Mouse (Mus musculus) spleen, adult 18-20 months (tissue): ENCODE measurements at regions not wholly inside any gene's neighbourhood (a gene's known extent, or its start where the extent isn't known, plus 50 kb on each side); places are given as distances from the start of the nearest gene placed in this dataset.

Experiments used
- DNase-seq, 2 experiments: peaks; one replicate each; pipeline ENCODE4 v3.0.0; 2022; ENCODE audit warnings: mixed read lengths in 2 of 2

DNA sequence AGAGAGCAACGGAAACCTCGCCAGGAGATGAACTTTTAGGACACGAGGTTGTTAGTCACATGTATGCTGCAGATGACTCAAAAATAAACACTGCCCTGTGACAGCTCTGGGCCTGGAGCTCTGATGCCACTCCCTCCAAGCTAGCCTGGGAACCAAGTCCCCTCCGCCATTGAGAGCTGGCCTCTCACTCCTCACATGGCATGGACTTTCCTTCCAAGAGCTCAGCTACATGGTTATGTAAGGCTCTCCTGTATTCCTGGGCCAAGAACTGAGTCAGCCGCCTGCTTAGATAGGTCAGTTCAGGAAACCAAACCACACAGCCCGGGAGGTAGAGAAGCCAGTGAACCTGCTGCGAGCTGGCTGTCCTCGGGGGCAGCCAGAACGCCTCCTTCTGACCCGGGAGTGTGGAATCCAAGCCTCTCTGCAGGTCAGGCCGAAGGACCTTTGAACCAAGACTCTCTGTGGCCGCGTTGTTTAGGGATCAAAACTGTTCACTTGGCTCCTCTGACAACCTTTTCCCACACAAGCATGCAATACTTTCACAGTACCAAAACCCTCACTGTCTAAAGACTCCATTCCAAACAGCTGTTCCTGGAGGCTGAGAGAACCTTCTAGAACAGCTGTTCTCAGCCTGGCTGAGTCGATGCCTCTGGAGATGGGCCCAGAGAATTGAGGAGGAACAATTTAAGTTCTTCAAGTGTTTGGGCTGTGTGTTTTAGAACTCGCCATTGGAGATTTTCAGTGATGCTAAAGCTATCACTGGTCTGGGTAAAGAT is 422.8 kb upstream of the Jarid2 start:
- no peak for DNase-seq

GRCm38 (mm10) chr13:44308227-44308626 is 421.0 kb upstream of the Jarid2 start:
- no peak for DNase-seq

GRCm38 (mm10) chr13:44312237-44312636 is 417.0 kb upstream of the Jarid2 start:
- DNase-seq = no peak

DNA sequence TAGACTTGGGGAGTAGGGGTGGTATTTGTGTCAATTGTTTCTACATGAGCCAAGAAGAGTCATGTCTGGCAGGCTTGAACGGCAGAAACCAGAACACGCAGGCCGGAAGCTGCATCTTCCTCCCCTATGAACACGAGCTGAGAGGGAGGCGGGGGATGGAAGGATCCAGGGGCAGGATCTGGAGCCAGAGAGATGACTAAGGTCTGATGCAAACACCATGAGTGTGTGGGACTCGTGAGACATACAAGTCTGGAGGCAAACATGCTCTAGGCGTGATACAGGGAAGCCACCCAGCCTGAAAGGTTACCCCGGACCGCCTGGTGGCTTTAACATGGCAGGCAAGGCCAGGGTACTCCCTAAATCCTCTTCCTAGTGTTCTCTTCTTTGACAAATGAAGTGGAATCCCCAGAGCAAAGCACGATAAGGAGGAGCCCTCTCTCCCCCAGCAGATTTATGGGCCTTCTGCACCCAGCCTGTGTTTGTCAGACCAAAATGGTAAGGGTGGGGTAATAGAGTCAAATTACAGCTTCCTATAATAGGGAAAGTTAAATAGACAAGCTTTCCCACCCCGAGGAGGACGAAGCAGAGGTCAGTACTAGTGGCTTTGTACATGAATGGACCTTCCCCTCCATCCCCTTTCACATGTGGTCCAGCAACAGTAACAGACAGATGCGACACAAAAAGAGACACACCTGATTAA is 412.4 kb upstream of the Jarid2 start:
- DNase-seq = no peak

DNA sequence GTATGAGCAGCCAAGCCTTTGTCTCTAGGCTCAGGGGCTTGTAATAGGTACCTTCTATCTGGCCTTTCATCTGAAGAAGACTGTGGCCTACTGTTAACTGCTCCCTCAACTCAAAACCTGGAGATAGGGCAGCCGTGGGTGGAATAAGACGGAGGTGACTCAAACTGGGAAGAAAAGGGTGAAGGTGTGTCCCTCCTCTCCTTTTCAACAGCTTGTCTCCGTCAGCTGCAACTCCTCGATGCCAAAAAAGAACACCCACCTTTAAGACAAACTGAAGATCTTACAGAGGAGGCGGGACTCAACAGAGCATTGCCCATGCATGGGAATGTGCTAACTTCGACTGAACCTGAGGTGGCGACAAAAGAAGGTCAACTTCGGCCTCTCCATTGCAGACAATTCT is 411.7 kb upstream of the Jarid2 start:
- no peak for DNase-seq

DNA sequence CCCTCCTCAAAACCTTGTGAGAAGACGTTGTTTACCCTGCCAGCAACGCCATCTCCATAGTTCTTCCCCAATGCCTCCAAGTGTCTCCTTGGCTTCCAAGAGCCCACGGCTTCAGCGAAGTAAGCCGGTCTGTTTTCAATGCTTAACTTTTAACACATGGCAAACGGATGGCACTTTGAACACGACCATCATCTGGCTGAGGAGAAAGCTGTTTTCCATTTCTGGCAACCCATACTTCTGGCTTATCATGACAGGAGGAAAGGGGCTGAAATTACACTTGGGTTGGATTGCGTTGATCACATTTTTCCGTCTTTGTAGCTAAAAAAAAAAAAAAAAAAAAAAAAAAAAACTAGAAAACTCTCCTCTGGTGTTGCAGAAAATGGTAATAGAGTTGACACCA is 410.2 kb upstream of the Jarid2 start:
- DNase-seq = no peak

GRCm38 (mm10) chr13:44319511-44319910 is 409.8 kb upstream of the Jarid2 start:
- DNase-seq = no peak

GRCm38 (mm10) chr13:44320311-44320710 is 409.0 kb upstream of the Jarid2 start:
- no peak for DNase-seq

- DNase-seq = no peak
Measured at GRCm38 (mm10) chr13:44321009-44321596, 408.2 kb upstream of the Jarid2 start.

- no peak for DNase-seq
Measured at GRCm38 (mm10) chr13:44328416-44328815, 400.9 kb upstream of the Jarid2 start.

DNA sequence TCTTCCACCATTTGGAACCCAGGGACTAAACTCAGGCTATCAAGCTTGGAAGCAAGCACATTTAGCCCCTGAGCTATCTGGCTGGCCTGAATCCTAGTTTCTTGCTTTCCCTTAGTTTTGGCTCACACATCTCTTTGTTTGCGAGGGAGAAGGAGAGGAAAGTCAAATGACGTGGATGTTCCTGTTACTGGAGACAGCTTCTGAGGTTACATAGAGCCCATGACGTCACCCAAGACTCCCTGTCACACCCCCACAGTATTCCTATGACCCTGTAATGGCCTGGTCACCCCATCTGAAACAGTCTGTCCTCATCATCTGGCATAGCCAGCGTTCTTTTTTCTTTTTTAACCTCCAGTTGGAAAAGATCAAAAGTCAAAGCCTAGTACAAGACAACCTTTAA is 400.1 kb upstream of the Jarid2 start:
- no peak for DNase-seq

- no peak for DNase-seq
Measured at GRCm38 (mm10) chr13:44329701-44330100, 399.6 kb upstream of the Jarid2 start.

DNA sequence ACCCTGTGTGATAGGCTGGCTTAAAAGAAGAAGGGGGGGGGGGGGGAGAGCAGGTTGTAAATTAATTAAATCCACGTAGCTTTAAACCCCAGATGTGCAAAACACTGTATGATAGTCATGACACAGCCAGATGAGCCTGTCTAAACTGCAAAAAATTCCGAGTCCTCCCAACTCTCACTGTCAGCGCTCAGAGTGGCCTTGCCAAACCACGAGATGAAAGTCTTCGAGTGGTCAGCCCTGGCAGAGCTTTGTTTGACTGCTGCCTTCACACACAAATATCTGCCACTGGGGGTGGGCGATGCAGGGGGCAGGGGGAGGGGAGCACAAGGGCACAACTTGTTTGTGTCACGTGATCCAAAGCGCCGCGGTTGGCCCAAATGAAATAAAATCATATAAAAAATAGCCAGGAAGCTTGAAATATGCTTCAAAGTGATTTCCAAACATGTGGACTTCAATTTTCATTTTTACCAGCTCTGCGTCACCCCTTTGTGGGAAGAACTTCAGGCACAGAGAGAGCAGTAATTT is 396.5 kb upstream of the Jarid2 start:
- no peak for DNase-seq

GRCm38 (mm10) chr13:44339061-44339741 is 390.1 kb upstream of the Jarid2 start:
- DNase-seq = no peak

DNA sequence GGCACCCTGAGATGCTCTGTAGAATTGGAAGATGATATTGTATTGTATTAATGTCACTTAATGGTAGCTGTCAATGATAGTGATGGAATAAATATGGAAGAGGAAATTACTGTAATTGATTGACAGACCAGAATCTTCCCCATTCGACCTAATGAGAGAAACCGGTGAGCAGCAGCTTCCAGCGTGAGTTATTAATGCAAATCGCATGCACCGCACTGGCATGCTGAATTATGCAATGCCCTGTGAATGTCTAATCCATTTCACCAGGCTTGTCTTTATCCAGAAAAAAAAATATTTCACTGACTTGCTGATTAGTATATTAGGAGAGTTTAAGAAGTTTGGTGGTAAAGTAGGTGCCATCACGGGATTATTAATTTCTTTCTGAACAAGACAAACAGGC is 384.2 kb upstream of the Jarid2 start:
- no peak for DNase-seq

DNA sequence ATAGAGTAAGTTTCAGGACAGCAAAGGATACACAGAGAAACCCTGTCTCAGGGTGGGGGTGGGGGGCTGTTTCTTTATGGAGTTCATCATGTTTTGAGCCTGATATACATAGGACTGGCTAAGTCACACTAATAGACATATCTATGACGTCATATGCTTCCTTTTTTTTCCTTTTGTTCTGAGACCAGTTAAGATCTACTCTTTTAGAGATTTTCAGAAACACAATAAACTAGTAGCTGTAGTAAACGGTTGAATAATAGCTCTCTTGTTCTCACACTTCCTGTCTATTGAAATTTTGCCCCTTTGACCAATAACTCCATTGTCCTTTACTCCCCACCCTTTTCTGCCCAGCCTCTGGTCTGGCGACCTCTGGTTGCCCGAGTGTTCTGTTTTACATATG is 382.6 kb upstream of the Jarid2 start:
- no peak for DNase-seq

- no peak for DNase-seq
Measured at GRCm38 (mm10) chr13:44347662-44348061, 381.6 kb upstream of the Jarid2 start.

DNA sequence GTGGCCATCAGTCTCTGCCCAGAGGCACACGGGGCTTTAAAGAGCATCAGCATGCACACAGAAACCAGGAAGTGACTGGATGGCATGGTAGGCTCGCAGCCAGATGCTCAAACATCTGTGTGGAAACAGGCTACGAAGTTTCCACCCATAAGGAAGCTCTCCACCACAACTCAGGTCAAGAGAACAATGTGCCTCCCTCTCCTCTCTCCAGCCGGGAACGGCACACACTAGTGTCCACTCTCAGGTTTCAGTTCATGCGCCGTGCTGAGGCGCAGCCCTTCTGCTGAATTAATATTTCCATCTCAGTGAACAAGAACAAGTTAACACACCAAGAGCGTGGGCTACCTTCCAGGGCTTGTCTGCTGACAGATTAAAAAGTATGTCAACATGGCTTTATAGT is 375.4 kb upstream of the Jarid2 start:
- DNase-seq = no peak

- DNase-seq = no peak
Measured at GRCm38 (mm10) chr13:44355771-44356221, 373.5 kb upstream of the Jarid2 start.

DNA sequence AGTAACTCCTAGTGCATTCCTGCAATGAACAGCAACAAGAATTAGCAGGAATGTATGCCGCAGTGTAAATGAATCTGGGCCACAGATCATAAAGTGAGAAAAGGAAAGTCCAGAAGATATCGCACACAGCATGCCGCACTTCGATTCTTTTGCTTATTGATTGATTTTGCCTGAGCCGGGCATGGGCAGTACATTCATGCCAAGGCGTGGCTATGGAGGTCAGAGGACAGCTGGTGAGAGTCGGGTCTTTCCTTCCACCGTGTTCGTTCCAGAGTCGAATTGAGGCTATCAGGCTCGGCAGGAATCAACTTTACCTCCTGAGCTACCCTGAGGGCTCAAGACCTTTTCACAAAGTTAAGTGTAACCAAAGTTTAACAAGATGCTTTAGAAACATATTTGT is 372.3 kb upstream of the Jarid2 start:
- DNase-seq = no peak

- DNase-seq = no peak
Measured at GRCm38 (mm10) chr13:44359344-44359743, 369.9 kb upstream of the Jarid2 start.

GRCm38 (mm10) chr13:44360016-44360415 is 369.3 kb upstream of the Jarid2 start:
- no peak for DNase-seq

DNA sequence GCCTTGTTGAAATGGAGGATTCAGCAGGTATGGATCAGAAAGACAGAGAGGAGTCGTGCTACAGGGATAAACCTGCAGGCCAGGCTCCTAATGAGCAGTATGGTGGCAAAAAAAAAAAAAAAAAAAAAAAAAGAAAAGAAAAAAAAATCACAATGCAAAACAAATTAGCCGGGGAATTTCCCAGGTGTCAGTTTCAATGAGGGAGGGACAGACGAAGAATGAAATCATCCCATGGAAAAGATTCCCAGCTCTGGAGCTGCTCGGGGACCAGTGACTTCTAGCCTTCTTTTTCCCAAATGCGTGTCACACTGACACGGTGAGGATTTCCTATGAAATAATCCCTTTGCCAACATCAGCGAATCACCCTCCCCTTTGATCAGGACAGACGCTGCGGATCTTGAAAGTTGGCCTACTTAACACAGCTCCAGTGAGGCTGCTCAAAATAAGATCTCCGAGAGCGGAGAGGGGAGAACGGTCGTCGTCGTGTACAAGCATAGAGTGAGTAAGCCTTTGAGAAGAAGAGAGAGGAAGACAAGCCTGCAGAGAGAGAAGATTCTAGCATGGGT is 368.5 kb upstream of the Jarid2 start:
- DNase-seq = no peak
